ENCODE assay signal across 8 mouse cellular contexts in genomic region chr3:95891211-95892065, GRCm38 (mm10). TPM values are rescaled to one million over a fixed set of nuclear protein-coding genes. Genes with fewer than 3 reads are reported as not detected.
DNase-seq lines count a peak whose midpoint lies in the region; ATAC-seq and TF ChIP-seq lines count a peak whose summit lies in the region.

Gene BC028528, minus strand, starts transcription at chr3:95892005.

- peak; percentile 47 for DNase-seq in kidney, adult 2 months
- DNase-seq in kidney, adult 18-20 months, result no peak
- peak; percentile 44 for DNase-seq in limb, embryonic 10.5 days (ENCODE audit: low spot score)
- peak; percentile 56 for DNase-seq in mesoderm, embryonic 11.5 days (ENCODE audit: low read depth, low spot score)
- DNase-seq in left cerebral cortex, adult 9 months (ENCODE audit: low spot score in 2 of 2), result no peak

- TF ChIP-seq POLR2A in kidney, adult 2 months (IDR thresholded peaks at IDR 0.05; ENCODE audit: low read depth, low read length), result no peak

- H3K9ac ChIP-seq in heart, embryonic 11.5 days (ENCODE audit: low read depth, low read length), result peak within 1 kb of the TSS; percentile 71; the same call in 1 of the 2 replicates

- 34% methylated on average over 12 of the region's 12 CpGs for WGBS in kidney, adult 2 months
- 22% methylated on average over 12 of the region's 12 CpGs for WGBS in heart, embryonic 11.5 days (ENCODE audit: insufficient replicate concordance)
- 21% methylated on average over 12 of the region's 12 CpGs for WGBS in limb, embryonic 10.5 days

- peak within 1 kb of the TSS; percentile 66 for H3K4me2 ChIP-seq in heart, embryonic 11.5 days

- no peaks in the 10 kb centered on the region for H3K9me3 ChIP-seq in heart, embryonic 11.5 days (replicated peaks; ENCODE audit: control insufficient read depth, low read length)
- no peaks in the 10 kb centered on the region for H3K9me3 ChIP-seq in limb, embryonic 10.5 days (replicated peaks)

- H3K4me1 ChIP-seq in kidney, adult 2 months (ENCODE audit: control insufficient read depth, insufficient read depth, low read length), result peaks cover 9% of the 10 kb centered on the region
- H3K4me1 ChIP-seq in heart, embryonic 11.5 days (ENCODE audit: control insufficient read depth, insufficient read depth, low read length), result peaks cover 14% of the 10 kb centered on the region
- peaks cover 50% of the 10 kb centered on the region for H3K4me1 ChIP-seq in limb, embryonic 10.5 days

- H3K4me3 ChIP-seq in kidney, adult 2 months (ENCODE audit: insufficient read depth, low read depth, low read length), result peak within 1 kb of the TSS; percentile 36
- peak within 1 kb of the TSS; percentile 40 for H3K4me3 ChIP-seq in heart, embryonic 11.5 days (ENCODE audit: low read depth, low read length)
- peak within 1 kb of the TSS; percentile 39 for H3K4me3 ChIP-seq in limb, embryonic 10.5 days

- peak within 1 kb of the TSS; percentile 17 for H3K27ac ChIP-seq in kidney, adult 2 months (ENCODE audit: insufficient read depth, low read depth, low read length)
- H3K27ac ChIP-seq in heart, embryonic 11.5 days (ENCODE audit: low read depth, low read length), result peak within 1 kb of the TSS; percentile 88
- peak within 1 kb of the TSS; percentile 78 for H3K27ac ChIP-seq in limb, embryonic 10.5 days

- no peaks in the 10 kb centered on the region for H3K36me3 ChIP-seq in kidney, adult 2 months (ENCODE audit: control insufficient read depth, insufficient read depth, low read length)
- no peaks in the 10 kb centered on the region for H3K36me3 ChIP-seq in heart, embryonic 11.5 days (ENCODE audit: control insufficient read depth, insufficient read depth, low read length)
- peaks cover 5% of the 10 kb centered on the region; the same call in 1 of the 2 replicates for H3K36me3 ChIP-seq in limb, embryonic 10.5 days

- TF ChIP-seq CTCF in kidney, adult 2 months (conservative IDR thresholded peaks at IDR 0.05; ENCODE audit: insufficient read depth, insufficient read length, low read depth, low read length), result no peak

- peak; percentile 61 for ATAC-seq in common myeloid progenitor, adult 5-6 weeks (replicated peaks; ENCODE audit: low read depth, poor library complexity, severe bottlenecking)
- no peak for ATAC-seq in heart, embryonic 11.5 days (replicated peaks; ENCODE audit: insufficient number of reproducible peaks, low FRiP score, low TSS enrichment)
- ATAC-seq in megakaryocyte-erythroid progenitor cell, adult 5-6 weeks (replicated peaks; ENCODE audit: low FRiP score, low TSS enrichment, poor library complexity, severe bottlenecking), result no peak

- H3K27me3 ChIP-seq in kidney, adult 2 months (replicated peaks; ENCODE audit: control insufficient read depth, insufficient read depth, low read length), result no peaks in the 10 kb centered on the region
- H3K27me3 ChIP-seq in heart, embryonic 11.5 days (ENCODE audit: control insufficient read depth, insufficient read depth, low read length), result no peaks in the 10 kb centered on the region
- no peaks in the 10 kb centered on the region for H3K27me3 ChIP-seq in limb, embryonic 10.5 days (ENCODE audit: low read depth, poor library complexity, severe bottlenecking)

RNA-seq across cellular contexts. Expression of gene BC028528, which starts in this region (rescaled TPM):
- polyA plus RNA-seq in kidney, adult 2 months (2012; rRNA removed), result 5.7 and 8.1 TPM in 2 replicates
- total RNA-seq in common myeloid progenitor, adult 5-6 weeks (2017), result 43.4 and 62.9 TPM in 2 replicates
- polyA plus RNA-seq in heart, embryonic 11.5 days (2014; fragmentation: Nextera tagmentation; extraction: Ambion mirVana), result 29.3 and 29.5 TPM in 2 replicates
- 7.9 and 11.4 TPM in 2 replicates for polyA plus RNA-seq in limb, embryonic 10.5 days (2016; fragmentation: Nextera tagmentation; extraction: Ambion mirVana)
- total RNA-seq in megakaryocyte-erythroid progenitor cell, adult 5-6 weeks (2014; fragmentation: Nextera tagmentation), result 2.1 and 2.3 TPM in 2 replicates
- 2.3 and 14.6 TPM in 2 replicates for total RNA-seq in megakaryocyte-erythroid progenitor cell, adult 5-6 weeks (2017)

Comparison
In these comparisons a context has a peak if more than half of its experiments do, and no peak if none do; other contexts are left out.
1. DNase-seq: peak in kidney, adult 2 months (single experiment), limb, embryonic 10.5 days (single experiment) and mesoderm, embryonic 11.5 days (single experiment); none in kidney, adult 18-20 months (single experiment) and left cerebral cortex, adult 9 months (0 of 2).
2. H3K27ac ChIP-seq: peak in every context shown above with its lines; median percentile 88 in heart, embryonic 11.5 days; 78 in limb, embryonic 10.5 days; 17 in kidney, adult 2 months.
3. Peak in every context shown above with its lines, with median percentiles within 50 percentile points of each other: H3K4me3 ChIP-seq.